Mouse (Mus musculus) ovary, postnatal 36 days (tissue): ENCODE measurements around the gene 1110002E22Rik.

Experiments
- DNase-seq: peaks from one replicate; pipeline ENCODE4 v3.0.0; 2022; ENCODE audit warnings: low spot score, mixed read lengths

The 1110002E22Rik gene

DNA sequence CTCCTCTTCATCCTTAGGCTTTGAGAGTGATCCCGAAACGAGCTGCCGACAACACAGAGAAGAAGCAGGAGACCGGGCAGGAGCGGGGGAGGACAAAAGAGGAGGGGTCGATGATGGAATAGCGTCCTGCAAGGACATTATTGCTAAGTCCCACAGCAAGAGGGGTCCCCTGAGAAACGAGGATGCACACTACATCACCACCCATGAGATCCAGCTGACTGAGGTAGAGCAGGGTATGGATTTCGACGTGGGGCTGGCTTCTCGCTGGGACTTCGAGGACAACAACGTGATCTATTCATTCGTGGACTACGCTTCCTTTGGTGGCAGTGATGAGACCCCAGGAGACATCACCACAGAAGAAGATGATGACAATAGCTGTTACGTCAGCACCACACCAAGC lies 1.1 kb downstream of the 1110002E22Rik start:
- DNase-seq, result no peak

DNA sequence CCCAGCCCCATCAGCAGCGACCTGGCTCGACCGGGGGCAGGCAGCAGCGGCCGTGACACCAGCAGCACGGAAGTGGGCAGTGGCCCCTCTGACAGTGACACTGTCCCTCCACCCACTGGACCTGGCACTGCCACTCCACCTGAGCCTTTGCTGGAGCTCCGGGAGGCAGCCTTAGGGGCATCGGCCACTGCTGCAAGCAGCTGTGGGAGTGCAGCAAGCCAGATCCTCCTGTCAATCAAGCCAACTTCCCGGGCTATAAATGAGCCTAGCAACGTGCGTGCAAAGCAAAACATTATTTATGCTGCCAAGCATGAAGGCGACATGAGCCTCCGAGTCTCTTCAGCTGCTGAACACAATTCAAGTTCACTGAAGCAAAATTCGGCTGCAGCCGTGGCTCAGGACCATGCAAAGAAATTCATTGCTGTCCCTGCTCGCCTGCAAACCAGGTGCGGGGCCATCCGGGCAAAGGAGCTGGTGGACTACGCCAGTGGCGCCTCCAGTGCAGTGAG lies 1.6 kb downstream of the 1110002E22Rik start:
- no peak for DNase-seq

DNA sequence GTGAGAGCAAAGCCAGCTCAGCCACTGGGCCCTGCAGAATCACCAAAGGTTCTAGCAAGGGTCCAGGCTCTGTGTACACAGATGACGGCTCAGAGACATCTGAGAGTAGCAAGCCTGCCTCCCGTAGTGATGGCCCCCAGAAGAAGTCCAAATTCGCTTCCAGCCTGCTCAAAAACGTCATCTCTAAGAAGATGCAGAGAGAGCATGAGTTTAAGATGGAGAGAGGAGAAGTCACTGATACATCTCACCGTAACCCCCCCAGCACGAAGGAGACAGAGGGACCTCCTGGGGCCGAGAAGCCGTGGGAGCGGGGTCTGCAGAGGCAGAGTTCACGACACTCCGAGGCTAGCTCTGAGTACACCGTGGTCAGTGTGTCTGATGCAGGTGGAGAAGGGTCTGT lies 2.4 kb downstream of the 1110002E22Rik start, which contains the start of gene Gm5105:
Gene Gm5105 (minus strand): TSS at position 101 of the 400 bp plus-strand sequence.
- no peak for DNase-seq

DNA sequence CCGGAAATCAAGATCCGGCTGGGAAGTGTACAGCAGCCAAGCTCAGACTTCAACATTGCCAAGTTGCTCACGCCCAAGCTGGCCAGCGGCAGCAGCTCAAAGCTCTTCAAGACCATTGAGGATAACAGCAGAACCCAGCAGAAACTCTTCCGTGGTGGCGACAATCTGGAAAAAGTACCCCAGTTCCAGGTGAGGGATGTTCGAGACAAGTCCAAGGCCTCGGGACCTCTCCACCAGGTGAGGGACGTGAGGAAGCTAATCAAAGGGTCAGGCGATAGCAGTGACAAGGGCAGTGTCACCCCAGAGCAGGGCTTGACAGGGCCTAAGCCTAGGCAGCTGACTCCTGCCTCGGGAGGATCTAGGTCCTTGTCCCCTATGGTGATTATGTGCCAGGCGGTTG lies 3.3 kb downstream of the 1110002E22Rik start:
- DNase-seq, result no peak

DNA sequence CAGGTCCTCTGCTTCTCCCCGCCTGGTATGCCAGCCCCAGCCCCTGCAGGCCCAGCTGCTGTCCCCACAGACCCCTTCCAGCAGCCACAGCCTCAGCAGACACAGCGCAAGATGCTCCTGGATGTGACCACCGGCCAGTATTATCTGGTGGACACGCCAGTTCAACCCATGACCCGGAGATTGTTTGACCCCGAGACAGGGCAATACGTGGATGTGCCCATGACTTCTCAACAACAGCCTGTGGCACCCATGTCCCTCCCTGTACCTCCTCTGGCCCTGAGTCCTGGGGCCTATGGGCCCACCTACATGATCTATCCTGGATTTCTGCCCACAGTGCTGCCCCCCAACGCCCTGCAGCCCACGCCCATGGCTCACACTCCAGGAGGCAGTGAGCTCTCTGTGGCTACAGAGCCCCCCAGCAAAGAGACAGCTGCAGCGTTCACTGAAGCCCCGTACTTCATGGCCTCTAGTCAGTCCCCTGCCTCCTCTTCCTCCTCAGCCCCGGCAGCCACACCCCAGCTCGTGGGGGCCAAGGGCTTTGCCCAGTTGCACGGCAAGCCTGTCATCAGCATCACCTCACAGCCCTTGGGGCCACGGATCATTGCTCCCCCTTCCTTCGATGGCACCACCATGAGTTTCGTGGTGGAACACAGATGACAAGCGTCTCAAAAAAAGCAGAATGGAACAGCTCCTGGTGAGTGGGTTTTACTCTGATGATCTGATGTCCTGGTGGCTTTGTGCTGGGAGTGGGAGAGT lies 5.1 kb downstream of the 1110002E22Rik start:
- DNase-seq, result no peak

DNA sequence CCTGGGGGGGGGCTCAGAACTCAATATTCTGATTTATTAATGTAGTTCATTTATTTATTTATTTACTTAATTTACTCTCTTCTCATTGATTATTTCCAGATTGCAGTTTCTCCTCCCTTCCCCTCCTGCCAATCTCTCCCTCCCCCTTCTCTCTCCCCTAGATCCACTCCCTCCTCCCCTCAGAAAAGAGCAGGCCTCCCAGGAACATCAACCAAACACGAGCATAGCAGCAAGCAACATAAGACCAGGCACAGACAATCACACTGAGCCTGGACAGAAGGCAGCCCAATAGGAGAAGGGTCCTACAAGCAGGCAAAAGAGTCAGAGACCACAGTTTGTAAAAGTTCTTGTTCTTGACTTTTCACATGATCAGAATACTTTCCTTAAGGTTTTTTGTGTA lies 6.2 kb downstream of the 1110002E22Rik start:
- DNase-seq, result no peak

DNA sequence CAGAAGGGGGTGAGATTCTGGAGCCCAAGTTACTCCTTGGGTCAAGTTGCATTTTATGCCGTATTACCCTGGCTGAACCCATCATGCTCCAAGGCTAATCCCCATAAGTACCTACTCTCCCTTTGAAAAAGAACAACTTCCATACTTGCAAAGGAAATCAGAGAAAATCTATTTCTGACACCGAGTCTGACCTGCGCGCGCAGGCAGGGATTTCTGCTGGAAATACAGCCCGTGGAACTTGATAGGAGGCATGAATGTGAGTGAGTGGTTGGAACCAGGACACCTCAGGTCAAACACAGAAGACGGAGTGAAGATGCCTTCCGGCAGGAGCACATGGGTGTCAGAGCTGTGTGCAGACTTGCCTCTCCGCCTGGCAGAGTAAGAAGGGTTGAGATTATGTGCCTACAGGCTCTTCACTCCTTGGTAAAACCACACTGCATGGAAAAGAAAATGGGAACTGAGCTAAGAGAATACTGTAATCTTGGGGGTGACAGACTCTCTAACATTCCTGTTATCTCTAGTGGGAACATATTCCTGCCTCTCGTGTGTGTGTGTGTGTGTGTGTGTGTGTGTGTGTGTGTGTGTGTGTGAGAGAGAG lies 6.7 kb downstream of the 1110002E22Rik start:
- DNase-seq, result no peak

DNA sequence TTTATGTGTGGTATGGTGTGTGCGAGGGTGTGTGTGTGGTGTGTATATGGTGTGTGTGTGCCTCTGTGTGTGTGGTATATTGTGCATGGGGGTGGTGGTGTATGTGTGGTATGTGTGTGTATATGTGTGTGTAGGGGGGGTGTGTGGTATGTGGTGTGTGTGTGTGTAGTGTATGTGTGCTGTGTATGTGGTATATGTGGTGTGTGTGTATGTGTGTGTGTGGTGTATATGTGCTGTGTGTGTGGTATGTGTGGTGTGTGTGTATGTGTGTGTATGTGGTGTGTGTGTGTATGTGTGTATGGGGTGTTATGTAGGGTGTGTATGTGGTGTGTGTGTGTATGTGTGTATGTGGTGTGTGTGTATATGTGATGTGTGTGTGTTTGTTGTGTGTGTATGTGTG lies 9.4 kb downstream of the 1110002E22Rik start:
- no peak for DNase-seq

DNA sequence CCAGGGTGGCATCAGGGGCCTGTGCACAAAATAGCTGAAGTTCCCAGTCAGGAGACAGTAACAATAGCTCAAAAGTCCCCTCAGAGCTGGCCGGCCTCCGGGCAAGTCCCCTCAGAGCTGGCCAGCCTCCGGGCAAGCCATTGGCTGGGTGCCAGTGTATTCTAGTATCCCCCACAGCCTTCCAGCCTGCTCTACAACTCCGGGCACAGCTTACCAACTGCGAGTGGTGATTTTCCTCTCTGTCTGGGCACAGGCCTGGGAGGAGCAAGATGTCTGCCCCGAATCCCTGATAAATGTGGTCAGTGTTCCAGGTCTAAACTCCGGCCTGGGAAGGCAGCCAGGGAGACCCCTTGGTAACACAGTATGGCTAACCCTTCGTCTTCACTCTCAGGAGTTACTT lies 10.4 kb downstream of the 1110002E22Rik start:
- DNase-seq, result peak; percentile 36

DNA sequence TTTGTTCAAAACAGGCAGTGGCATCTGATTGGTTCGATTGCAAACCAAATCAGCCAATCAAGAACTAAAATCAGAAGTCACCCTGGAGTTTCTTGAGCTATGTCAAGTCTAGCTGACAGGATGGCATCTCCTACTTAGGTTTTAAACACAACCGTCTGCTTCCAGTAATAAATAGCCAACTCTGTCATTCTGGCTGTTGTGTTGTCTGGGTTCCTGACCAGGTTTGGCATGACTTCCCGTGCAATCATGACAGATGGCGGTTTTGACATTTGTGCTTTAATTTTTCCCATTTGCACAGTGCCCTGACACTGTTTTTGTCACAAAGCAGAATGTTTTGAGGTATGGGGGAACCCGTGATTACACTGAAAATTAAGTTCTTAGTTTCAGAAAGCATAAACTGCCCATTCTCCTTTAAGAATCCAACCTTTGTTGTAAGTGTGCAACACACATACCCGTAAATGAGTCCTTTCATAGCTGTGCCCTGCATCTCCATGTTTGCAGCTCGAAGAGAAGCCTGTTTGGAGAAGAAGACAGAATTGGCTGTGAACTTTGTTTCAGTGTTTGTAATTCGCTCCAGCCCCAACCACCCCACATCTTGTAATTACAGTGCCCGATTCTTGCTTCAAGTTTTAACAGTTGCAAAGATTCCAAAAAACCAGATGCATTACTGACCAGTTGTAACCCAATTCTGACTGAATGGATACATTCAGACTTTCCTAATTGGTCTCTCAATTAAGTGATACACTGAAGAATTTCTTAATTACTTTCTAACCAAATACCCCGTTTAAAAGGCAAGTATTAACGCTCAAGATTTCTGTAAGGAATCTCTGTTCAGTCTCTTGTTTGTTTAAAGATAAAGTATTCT lies 12.9 kb downstream of the 1110002E22Rik start:
- no peak for DNase-seq

DNA sequence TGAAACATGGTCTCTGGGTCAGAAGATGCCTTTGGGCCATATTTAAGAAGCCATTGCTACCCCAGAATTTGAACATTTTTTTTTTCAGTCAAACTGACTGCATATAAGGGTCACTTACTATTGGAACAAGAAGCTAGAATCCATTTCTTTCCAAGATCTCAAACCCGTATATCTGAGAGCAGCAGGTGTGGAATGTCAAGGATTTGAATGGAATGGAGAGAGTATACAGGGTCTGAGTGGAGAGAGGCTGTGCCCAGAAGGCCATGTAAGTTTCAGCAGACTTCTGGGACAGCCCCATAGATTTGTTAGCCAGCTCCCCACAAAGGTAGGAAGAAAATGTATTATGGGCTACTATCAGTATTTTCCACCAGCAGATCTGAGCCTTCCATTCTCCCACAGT lies 13.8 kb downstream of the 1110002E22Rik start:
- no peak for DNase-seq

DNA sequence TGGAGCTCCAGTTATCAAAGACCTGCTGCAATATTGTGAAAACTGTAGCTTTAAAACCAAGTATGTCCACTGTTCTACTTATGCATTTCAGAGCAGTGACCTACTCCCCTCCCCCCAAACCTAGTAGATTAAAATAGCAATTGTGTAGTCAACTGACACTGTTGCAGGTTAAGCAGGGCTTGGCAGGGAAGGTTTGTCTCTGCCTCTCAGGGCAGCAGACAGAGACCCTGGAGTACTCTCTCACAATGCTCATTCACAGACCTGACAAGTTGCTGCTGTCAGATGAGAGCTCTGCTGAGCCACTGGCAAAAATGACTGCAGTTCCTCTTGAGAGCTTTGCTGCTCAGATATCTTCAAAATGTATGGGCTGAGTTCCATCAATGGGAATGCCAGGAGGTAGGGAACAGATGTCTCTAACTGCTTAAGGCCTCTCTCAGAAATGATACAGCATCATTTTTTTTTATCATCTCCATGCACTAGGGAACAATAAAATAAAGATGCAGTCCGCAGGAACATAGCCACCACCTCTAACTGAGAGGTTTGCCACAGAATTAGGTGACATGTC lies 18.3 kb downstream of the 1110002E22Rik start:
- DNase-seq, result no peak

DNA sequence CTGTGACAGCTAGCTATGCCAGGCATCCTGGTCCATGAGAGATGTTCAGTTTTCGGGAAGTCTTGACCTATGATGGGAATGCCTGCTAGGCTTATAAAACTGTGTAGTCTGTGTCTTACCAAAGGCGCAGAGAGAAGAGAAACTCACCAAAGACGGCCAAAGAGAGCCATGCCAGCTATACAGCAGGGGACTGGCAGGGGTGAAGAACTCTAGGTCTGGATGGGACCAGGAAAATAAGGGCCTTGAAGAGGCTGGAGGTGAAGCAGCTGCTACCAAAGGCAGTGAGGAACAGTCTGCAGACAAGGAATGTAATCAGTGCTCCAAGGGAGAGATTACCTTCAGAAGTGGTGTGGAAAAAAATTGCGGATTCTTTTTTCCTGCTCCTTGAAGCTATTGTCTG lies 19.0 kb downstream of the 1110002E22Rik start:
- DNase-seq, result no peak

DNA sequence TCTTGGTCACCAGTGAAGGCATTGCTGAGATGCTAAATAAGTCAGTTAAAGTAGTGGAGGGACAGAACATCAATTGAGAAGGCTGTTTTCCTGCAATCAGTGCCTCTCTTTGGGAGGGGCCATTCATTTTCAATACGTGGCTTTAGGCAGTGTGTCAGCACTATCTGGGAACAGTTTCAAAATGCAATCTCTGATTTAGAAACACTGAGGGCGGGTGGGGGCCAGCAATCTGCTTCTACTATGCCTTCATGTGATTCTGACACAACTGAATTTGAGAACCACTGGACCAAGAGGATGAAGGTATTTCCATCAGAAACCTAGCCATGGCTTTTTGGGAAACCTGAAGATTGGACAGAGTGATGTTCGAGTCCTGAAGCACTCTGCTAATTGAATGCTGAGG lies 30.4 kb downstream of the 1110002E22Rik start:
- no peak for DNase-seq

DNA sequence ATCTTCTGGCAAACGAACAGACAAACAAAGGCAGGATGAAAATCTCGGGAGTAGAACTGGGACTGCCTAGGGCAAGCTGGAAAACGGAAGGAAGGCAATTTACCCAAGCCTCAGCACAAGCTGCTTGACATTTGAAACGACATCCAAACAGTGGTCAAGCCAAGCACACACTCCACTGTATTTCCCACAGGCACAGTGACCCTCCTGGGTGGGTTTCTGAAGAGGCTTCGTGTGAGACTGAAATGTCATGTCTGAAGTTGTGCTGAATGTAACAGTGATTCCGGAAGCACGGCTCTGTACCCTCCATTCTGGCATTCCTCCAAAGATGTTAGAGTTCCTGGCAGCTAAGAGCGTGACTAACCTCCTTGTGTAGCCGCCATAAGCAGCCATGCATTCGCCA lies 30.9 kb downstream of the 1110002E22Rik start:
- no peak for DNase-seq

DNA sequence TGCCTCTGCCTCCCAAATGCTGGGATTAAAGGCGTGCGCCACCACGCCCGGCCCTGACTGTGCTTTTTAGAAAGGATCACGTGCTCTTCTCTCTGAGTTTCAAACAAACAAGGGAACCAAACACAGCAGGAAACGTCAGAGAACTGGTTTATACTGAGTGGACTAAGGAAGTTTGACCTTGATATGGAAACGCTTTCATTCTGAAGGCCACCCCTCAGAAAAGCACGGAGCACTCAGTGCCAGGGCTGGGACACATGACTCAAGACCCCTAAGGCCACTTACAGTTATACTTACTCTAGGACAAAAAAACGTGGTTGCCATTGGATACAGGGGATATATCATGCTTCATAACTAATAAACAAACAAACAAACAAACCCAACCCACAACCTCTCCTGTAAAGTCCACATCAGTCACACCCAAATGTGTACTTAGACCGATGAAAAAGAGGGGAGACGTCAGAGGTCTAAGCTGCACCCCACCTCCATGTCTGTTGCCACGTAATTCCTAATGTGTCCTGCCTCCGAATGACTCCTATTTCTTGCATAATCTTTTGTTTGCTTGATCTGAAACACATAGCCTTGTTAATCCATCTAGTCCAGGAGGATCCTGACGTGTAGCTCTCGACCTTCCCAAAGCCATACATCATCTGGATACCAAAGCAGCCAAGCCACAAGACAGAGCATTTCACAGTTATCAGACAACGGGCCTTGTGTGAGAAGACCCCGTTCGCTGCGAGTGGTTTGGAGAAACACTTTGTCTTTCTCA lies 31.6 kb downstream of the 1110002E22Rik start:
- no peak for DNase-seq

DNA sequence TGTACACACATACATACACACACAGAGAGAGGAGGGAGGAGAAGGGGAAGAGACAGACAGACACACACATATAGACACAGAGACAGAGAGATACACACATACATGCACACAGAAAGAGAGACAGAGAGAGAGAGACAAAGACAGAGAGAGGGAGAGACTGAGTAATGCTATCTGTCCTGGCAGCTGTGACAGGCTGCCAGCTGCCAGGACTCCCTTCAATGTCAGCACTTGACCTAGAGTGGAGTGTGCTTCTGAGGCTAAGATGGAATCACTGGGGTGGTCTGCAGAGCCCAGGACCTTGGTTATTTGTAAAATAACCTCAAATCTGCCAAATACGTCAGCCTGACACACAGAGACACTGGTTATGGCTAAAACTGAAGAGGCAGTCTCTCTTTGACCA lies 32.9 kb downstream of the 1110002E22Rik start:
- no peak for DNase-seq

DNA sequence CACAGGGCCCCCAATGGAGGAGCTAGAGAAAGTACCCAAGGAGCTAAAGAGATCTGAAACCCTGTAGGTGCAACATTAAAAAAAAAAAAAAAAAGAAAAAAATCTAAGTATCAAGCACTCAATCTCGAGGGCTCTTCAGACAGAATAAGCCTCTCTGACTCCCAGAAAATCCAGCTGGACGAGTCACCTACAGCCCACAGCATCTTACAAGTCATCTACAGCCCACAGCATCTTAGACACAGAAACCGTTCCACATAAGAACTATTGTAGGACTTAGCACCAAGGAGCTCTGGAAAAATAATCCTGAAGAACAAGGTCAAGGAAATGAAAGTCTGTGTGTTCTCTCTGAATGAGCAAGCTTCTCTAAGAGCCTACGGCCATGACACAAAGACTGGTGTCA lies 37.1 kb downstream of the 1110002E22Rik start:
- no peak for DNase-seq

DNA sequence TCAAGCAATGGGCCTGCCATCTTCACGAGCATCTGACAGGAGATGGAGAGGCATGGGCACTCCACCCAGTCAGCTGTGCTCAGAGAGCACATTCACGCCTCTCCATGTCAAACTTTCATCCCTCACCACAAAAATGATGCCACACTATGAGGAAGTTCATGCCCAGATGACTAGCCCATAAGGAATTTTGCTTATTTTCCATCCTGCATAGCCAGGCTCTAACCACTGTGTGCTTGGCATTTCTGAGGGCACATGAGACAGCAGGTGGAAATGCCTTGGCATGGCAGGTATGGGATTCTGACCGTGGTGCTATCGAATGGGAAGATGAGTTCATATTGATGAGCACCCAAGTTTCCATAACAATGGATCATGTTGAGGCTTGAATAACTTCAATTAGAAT lies 38.8 kb downstream of the 1110002E22Rik start:
- DNase-seq, result no peak

DNA sequence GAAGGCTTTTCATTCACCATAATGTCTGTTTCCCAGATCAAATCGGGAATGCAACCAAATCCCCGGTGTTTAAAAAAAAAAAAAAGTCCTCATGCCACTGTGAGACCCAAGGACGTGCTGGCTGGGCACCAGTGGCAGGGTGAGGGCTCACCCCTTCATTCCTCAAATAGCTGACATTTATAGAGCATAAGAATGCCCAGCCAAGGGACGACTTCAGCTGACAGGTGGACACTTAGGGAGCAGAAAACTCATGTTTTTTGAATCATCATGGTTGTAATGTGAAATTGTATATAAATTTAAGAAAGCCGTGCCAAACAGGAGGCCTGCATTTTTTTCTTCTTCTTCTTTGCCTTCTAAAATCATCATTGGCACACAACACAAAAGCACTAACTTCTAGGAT lies 40.2 kb downstream of the 1110002E22Rik start:
- no peak for DNase-seq

DNA sequence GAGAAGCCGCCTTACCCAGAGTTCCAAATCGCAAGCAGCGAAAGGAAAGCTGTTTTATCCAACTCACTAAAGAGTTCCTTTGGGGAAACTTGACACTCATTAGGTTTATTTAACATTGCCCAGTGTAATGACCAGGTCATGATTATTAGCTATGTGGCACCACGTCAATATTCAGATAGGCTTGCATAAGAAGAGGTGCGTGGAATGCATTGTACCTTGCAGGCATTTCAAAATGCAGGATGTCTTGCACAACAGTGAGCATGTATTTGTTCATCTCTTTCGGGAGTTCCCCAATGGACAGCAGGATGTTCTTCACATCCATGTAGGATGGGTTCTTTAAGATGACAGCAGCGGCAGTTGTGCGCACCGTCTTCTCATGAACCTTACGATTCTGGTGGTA lies 42.0 kb downstream of the 1110002E22Rik start:
- no peak for DNase-seq
